Mouse (Mus musculus): ENCODE measurements around the gene Cntnap4. TPM values are rescaled to one million over a fixed set of nuclear protein-coding genes. Genes with fewer than 3 reads are reported as not detected.

Gene Cntnap4
- polyA plus RNA-seq, 1 experiment from 2014 or later, result 0.41 TPM

GRCm38 (mm10) chr8:112922151-112922550 is 352.3 kb downstream of the Cntnap4 start:
- Histone ChIP-seq H3K9ac (no peak overlapping the region), H3K36me3 (no peaks in the 10 kb centered on the region), H3K27me3 (no peaks in the 10 kb centered on the region), H3K4me2 (no peak overlapping the region), H3K27ac (no peak overlapping the region), H3K9me3 (no peaks in the 10 kb centered on the region), H3K4me3 (no peak overlapping the region), H3K4me1 (no peaks in the 10 kb centered on the region)
- ATAC-seq (ENCODE audit: insufficient number of reproducible peaks, insufficient read depth, low FRiP score, low TSS enrichment, low read depth), result no peak

- Histone ChIP-seq H3K36me3 (no peaks in the 10 kb centered on the region), H3K4me3 (no peak overlapping the region), H3K4me1 (no peaks in the 10 kb centered on the region), H3K9ac (no peak overlapping the region), H3K4me2 (no peak overlapping the region), H3K9me3 (no peaks in the 10 kb centered on the region), H3K27me3 (no peaks in the 10 kb centered on the region), H3K27ac (no peak overlapping the region)
- 87% methylated on average over 5 of the region's 5 CpGs for WGBS
- ATAC-seq (ENCODE audit: insufficient number of reproducible peaks, insufficient read depth, low FRiP score, low TSS enrichment, low read depth), result no peak
Measured at GRCm38 (mm10) chr8:112922789-112923188, 352.9 kb downstream of the Cntnap4 start.
